Mouse (Mus musculus) heart, adult 9 months (tissue): ENCODE data around the gene Tcf23.
A peak's percentile ranks its signal among the peaks of the same experiment; 100 is the strongest.

Experiments
- DNase-seq, 2 experiments: peaks; one replicate each; pipeline ENCODE4 v3.0.0; 2022; ENCODE audit warnings: low spot score in 2 of 2

Tcf23 gene

GRCm38 (mm10) chr5:30968416-30968815, at the start of gene Tcf23:
Gene Tcf23, plus strand, starts transcription at chr5:30968662.
- DNase-seq = peak; percentile 61 to 62

GRCm38 (mm10) chr5:30918691-30919090, 49.8 kb upstream of the Tcf23 start:
- no peak for DNase-seq

- no peak for DNase-seq
Measured at GRCm38 (mm10) chr5:30919831-30920614, 48.4 kb upstream of the Tcf23 start.

GRCm38 (mm10) chr5:30920621-30921020, 47.8 kb upstream of the Tcf23 start:
- peak in 1 of 2 experiments; percentile 43 for DNase-seq

GRCm38 (mm10) chr5:30921256-30922033, 47.0 kb upstream of the Tcf23 start, which contains the start of gene Khk:
Gene Khk, plus strand, starts transcription at chr5:30921431.
- peak; percentile 89 to 90 for DNase-seq

- DNase-seq = no peak
Measured at GRCm38 (mm10) chr5:30922581-30923041, 45.9 kb upstream of the Tcf23 start.

- DNase-seq = no peak
Measured at GRCm38 (mm10) chr5:30923119-30923518, 45.3 kb upstream of the Tcf23 start.

GRCm38 (mm10) chr5:30924614-30925013, 43.8 kb upstream of the Tcf23 start:
- DNase-seq = no peak

- DNase-seq = no peak
Measured at GRCm38 (mm10) chr5:30925217-30925616, 43.2 kb upstream of the Tcf23 start.

- no peak for DNase-seq
Measured at GRCm38 (mm10) chr5:30926073-30926472, 42.4 kb upstream of the Tcf23 start.

GRCm38 (mm10) chr5:30927945-30928529, 40.4 kb upstream of the Tcf23 start:
- no peak for DNase-seq

- DNase-seq = peak in 1 of 2 experiments; percentile 70
Measured at GRCm38 (mm10) chr5:30930121-30930520, 38.3 kb upstream of the Tcf23 start.

- DNase-seq = no peak
Measured at GRCm38 (mm10) chr5:30930846-30931245, 37.6 kb upstream of the Tcf23 start.

GRCm38 (mm10) chr5:30931378-30931777, 37.1 kb upstream of the Tcf23 start:
- no peak for DNase-seq

- no peak for DNase-seq
Measured at GRCm38 (mm10) chr5:30933705-30934104, 34.8 kb upstream of the Tcf23 start.

GRCm38 (mm10) chr5:30934725-30935461, 33.6 kb upstream of the Tcf23 start:
- no peak for DNase-seq

- DNase-seq = no peak
Measured at GRCm38 (mm10) chr5:30943004-30943403, 25.5 kb upstream of the Tcf23 start.

GRCm38 (mm10) chr5:30944344-30944743, 24.1 kb upstream of the Tcf23 start:
- no peak for DNase-seq

GRCm38 (mm10) chr5:30944956-30945781, 23.3 kb upstream of the Tcf23 start, which contains the start of gene Cgref1:
Gene Cgref1, minus strand, starts transcription at chr5:30945591.
- DNase-seq = peak in 1 of 2 experiments; percentile 43

- no peak for DNase-seq
Measured at GRCm38 (mm10) chr5:30948620-30949019, 19.8 kb upstream of the Tcf23 start.
